10 mouse cellular contexts compared by ENCODE assay signal in the genomic region with DNA sequence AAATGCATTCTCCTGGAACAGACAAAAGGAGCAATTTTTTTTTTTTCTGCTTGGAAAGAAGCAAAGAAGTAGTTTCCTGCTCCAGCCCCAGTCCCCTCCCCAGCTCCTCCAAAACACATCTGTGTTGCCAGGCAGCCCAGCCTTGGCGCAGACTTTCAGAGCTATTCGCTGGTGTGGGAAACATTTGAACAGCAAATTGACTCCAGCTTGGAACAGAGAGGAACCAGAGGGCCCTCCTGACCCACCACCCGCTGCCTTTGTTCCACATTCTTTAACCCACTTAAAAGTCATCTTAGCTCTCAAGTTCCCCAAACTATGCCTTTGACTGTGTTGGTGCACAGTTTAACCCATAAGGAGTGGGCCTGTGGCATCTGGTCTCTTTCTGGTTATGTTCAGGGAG.
DNase-seq lines count a peak whose midpoint lies in the region; ATAC-seq and TF ChIP-seq lines count a peak whose summit lies in the region.
"Had no signal": no experiment of that assay in that cellular context is flagged by ENCODE, and none has a peak within 500 bp of the region (broad histone marks: within the 10 kb centered on the region; RNA-seq: fewer than 3 reads in every experiment).

No protein-coding gene starts in this region.

- 17% methylated on average over 3 of the region's 3 CpGs for WGBS in forebrain, embryonic 12.5 days
- 19% methylated on average over 3 of the region's 3 CpGs for WGBS in midbrain, postnatal 0 days

- peak overlapping the region; percentile 32; the same call in 1 of the 2 replicates for H3K27ac ChIP-seq in forebrain, embryonic 12.5 days
- no peak overlapping the region for H3K27ac ChIP-seq in midbrain, postnatal 0 days (ENCODE audit: low read depth, low read length)
- H3K27ac ChIP-seq: liver, embryonic 13.5 days had no signal

- peaks cover 18% of the 10 kb centered on the region for H3K4me1 ChIP-seq in forebrain, embryonic 12.5 days
- no peaks in the 10 kb centered on the region for H3K4me1 ChIP-seq in midbrain, postnatal 0 days (ENCODE audit: insufficient read depth, low read length)
- H3K4me1 ChIP-seq: liver, embryonic 13.5 days had no signal

- intact Hi-C loops in heart, postnatal 10 days (cut with DNase I) = no loop called here

- H3K36me3 ChIP-seq in forebrain, embryonic 12.5 days (replicated peaks) = no peaks in the 10 kb centered on the region
- no peaks in the 10 kb centered on the region for H3K36me3 ChIP-seq in midbrain, postnatal 0 days (ENCODE audit: insufficient read depth, low read length)
- H3K36me3 ChIP-seq: liver, embryonic 13.5 days had no signal

- H3K4me2 ChIP-seq in forebrain, embryonic 12.5 days = no peak overlapping the region
- H3K4me2 ChIP-seq in midbrain, postnatal 0 days (ENCODE audit: low read depth, low read length, poor library complexity, severe bottlenecking) = no peak overlapping the region
- H3K4me2 ChIP-seq: liver, embryonic 13.5 days had no signal

- no peak for TF ChIP-seq CTCF in midbrain, postnatal 0 days (IDR thresholded peaks at IDR 0.05)

- H3K4me3 ChIP-seq in forebrain, embryonic 12.5 days (replicated peaks) = no peak overlapping the region
- no peak overlapping the region for H3K4me3 ChIP-seq in midbrain, postnatal 0 days (ENCODE audit: low read depth, low read length)
- H3K4me3 ChIP-seq: liver, embryonic 13.5 days had no signal

- no peaks in the 10 kb centered on the region; the same call in 1 of the 2 replicates for H3K27me3 ChIP-seq in forebrain, embryonic 12.5 days
- no peaks in the 10 kb centered on the region for H3K27me3 ChIP-seq in midbrain, postnatal 0 days (ENCODE audit: insufficient read depth, low read length)
- H3K27me3 ChIP-seq: CH12.LX; liver, embryonic 13.5 days had no signal

- no peaks in the 10 kb centered on the region for H3K9me3 ChIP-seq in forebrain, embryonic 12.5 days
- H3K9me3 ChIP-seq in midbrain, postnatal 0 days (ENCODE audit: low read length) = no peaks in the 10 kb centered on the region

- no peak for ATAC-seq in forebrain, embryonic 12.5 days (ENCODE audit: low FRiP score)
- ATAC-seq in midbrain, postnatal 0 days (ENCODE audit: low FRiP score) = no peak
- ATAC-seq in erythroblast, adult 5-6 weeks (replicated peaks; ENCODE audit: low FRiP score, poor library complexity, severe bottlenecking) = no peak

- peak; percentile 38 to 45 for DNase-seq in heart, postnatal 10 days
- DNase-seq in heart, adult 11 months = no peak
- peak; percentile 57 for DNase-seq in hindlimb bud, embryonic 11.5 days (ENCODE audit: extremely low spot score, low read depth, low spot score)
- peak; percentile 66 for DNase-seq in midbrain, postnatal 0 days (ENCODE audit: low spot score)
- no peak for DNase-seq in T-cell, adult 2 months (ENCODE audit: low spot score)
- DNase-seq in urinary bladder, postnatal 10 days (ENCODE audit: low spot score) = no peak
- DNase-seq: liver, embryonic 13.5 days had no signal

- no peak overlapping the region for H3K9ac ChIP-seq in forebrain, embryonic 12.5 days
- H3K9ac ChIP-seq in midbrain, postnatal 0 days (replicated peaks; ENCODE audit: low read length, poor library complexity, severe bottlenecking) = no peak overlapping the region
- H3K9ac ChIP-seq: liver, embryonic 13.5 days had no signal

Comparison
In these comparisons a context has a peak if more than half of its experiments do, and no peak if none do; other contexts are left out.
1. DNase-seq: peak in heart, postnatal 10 days (2 of 2), hindlimb bud, embryonic 11.5 days (single experiment) and midbrain, postnatal 0 days (single experiment); none in heart, adult 11 months (single experiment), T-cell, adult 2 months (single experiment) and urinary bladder, postnatal 10 days (single experiment).